20 mouse cellular contexts compared by ENCODE assay signal in genomic region chr13:98145310-98145709, GRCm38 (mm10).
"Had no signal": no experiment of that assay in that cellular context is flagged by ENCODE, and none has a peak within 500 bp of the region (broad histone marks: within the 10 kb centered on the region; RNA-seq: fewer than 3 reads in every experiment).

No protein-coding gene starts in this region.

- H3K4me1 ChIP-seq: midbrain, embryonic 12.5 days; neural tube, embryonic 13.5 days; neural tube, embryonic 15.5 days had no signal

- H3K4me2 ChIP-seq: lung, embryonic 14.5 days; midbrain, embryonic 12.5 days; neural tube, embryonic 13.5 days; neural tube, embryonic 15.5 days had no signal

- H3K36me3 ChIP-seq: midbrain, embryonic 10.5 days; midbrain, embryonic 12.5 days; neural tube, embryonic 13.5 days; neural tube, embryonic 15.5 days had no signal

- H3K27me3 ChIP-seq: midbrain, embryonic 12.5 days; neural tube, embryonic 13.5 days; neural tube, embryonic 15.5 days had no signal

- H3K4me3 ChIP-seq: midbrain, embryonic 10.5 days; midbrain, embryonic 12.5 days; myocyte; neural tube, embryonic 13.5 days; neural tube, embryonic 15.5 days had no signal

- H3K27ac ChIP-seq: liver, embryonic 14.5 days; midbrain, embryonic 10.5 days; midbrain, embryonic 12.5 days; neural tube, embryonic 13.5 days; neural tube, embryonic 15.5 days had no signal

- ATAC-seq: midbrain, embryonic 16.5 days had no signal

- DNase-seq: lung, adult 18-20 months; lung, embryonic 14.5 days; lung, postnatal 10 days; lung, postnatal 36 days; midbrain, embryonic 14.5 days; retina, postnatal 1 day; right cerebral cortex, adult 18-20 months; right cerebral cortex, postnatal 25 days; right cerebral cortex, postnatal 4 days; spleen, adult 18-20 months; thymus, adult 18-20 months; thymus, postnatal 25 days; thymus, postnatal 4 days had no signal

- H3K9me3 ChIP-seq: midbrain, embryonic 10.5 days; midbrain, embryonic 12.5 days; neural tube, embryonic 13.5 days; neural tube, embryonic 15.5 days had no signal

- H3K9ac ChIP-seq: liver, embryonic 14.5 days; lung, embryonic 14.5 days; midbrain, embryonic 12.5 days; neural tube, embryonic 13.5 days; neural tube, embryonic 15.5 days had no signal
